Mouse (Mus musculus): ENCODE measurements at regions not wholly inside any gene's neighbourhood (a gene's known extent, or its start where the extent isn't known, plus 50 kb on each side); places are given as distances from the start of the nearest gene placed in this dataset.
A peak's percentile ranks its signal among the peaks of the same experiment; 100 is the strongest.
"Not testable (repeated sequence)": the region's sequence is repeated elsewhere in the genome, so short reads cannot be mapped to it uniquely, and the experiment has no call there.

GRCm38 (mm10) chr13:50906431-50906830 is 194.2 kb upstream of the Spin1 start:
- DNase-seq (ENCODE audit: low spot score in 2 of 2) = not testable (repeated sequence)

GRCm38 (mm10) chr13:50906910-50907309 is 193.8 kb upstream of the Spin1 start:
- DNase-seq (ENCODE audit: low spot score in 2 of 2) = no peak

GRCm38 (mm10) chr13:50912776-50913175 is 187.9 kb upstream of the Spin1 start:
- DNase-seq (ENCODE audit: low spot score in 2 of 2) = not testable (repeated sequence)

- not testable (repeated sequence) for DNase-seq (ENCODE audit: low spot score in 2 of 2)
Measured at GRCm38 (mm10) chr13:50934017-50934416, 166.7 kb upstream of the Spin1 start.

GRCm38 (mm10) chr13:50942561-50942960 is 158.1 kb upstream of the Spin1 start:
- no peak for DNase-seq (ENCODE audit: low spot score in 2 of 2)

GRCm38 (mm10) chr13:50949545-50950226 is 151.0 kb upstream of the Spin1 start:
- peak; percentile 26 to 68 for DNase-seq (ENCODE audit: low spot score in 2 of 2)

GRCm38 (mm10) chr13:50954671-50955070 is 146.0 kb upstream of the Spin1 start:
- DNase-seq (ENCODE audit: low spot score in 2 of 2) = no peak

- DNase-seq (ENCODE audit: low spot score in 2 of 2) = no peak
Measured at GRCm38 (mm10) chr13:50958051-50958883, 142.4 kb upstream of the Spin1 start.

- no peak for DNase-seq (ENCODE audit: low spot score in 2 of 2)
Measured at GRCm38 (mm10) chr13:50960909-50961308, 139.8 kb upstream of the Spin1 start.

- no peak for DNase-seq (ENCODE audit: low spot score in 2 of 2)
Measured at GRCm38 (mm10) chr13:50964070-50964469, 136.6 kb upstream of the Spin1 start.

GRCm38 (mm10) chr13:50965041-50965440 is 135.6 kb upstream of the Spin1 start:
- DNase-seq (ENCODE audit: low spot score in 2 of 2) = not testable (repeated sequence)

- no peak for DNase-seq (ENCODE audit: low spot score in 2 of 2)
Measured at GRCm38 (mm10) chr13:50965678-50966077, 135.0 kb upstream of the Spin1 start.

- no peak for DNase-seq (ENCODE audit: low spot score in 2 of 2)
Measured at GRCm38 (mm10) chr13:50966826-50967225, 133.9 kb upstream of the Spin1 start.

- no peak for DNase-seq (ENCODE audit: low spot score in 2 of 2)
Measured at GRCm38 (mm10) chr13:50973379-50973778, 127.3 kb upstream of the Spin1 start.

- peak in 1 of 2 experiments; percentile 15 for DNase-seq (ENCODE audit: low spot score in 2 of 2)
Measured at GRCm38 (mm10) chr13:50975306-50975920, 125.3 kb upstream of the Spin1 start.

GRCm38 (mm10) chr13:50982005-50982404 is 118.7 kb upstream of the Spin1 start:
- no peak for DNase-seq (ENCODE audit: low spot score in 2 of 2)

GRCm38 (mm10) chr13:50982990-50983389 is 117.7 kb upstream of the Spin1 start:
- no peak for DNase-seq (ENCODE audit: low spot score in 2 of 2)

- DNase-seq (ENCODE audit: low spot score in 2 of 2) = no peak
Measured at GRCm38 (mm10) chr13:50991726-50992432, 108.8 kb upstream of the Spin1 start.

- DNase-seq (ENCODE audit: low spot score in 2 of 2) = no peak
Measured at GRCm38 (mm10) chr13:50999738-51000137, 100.9 kb upstream of the Spin1 start.

- no peak for DNase-seq (ENCODE audit: low spot score in 2 of 2)
Measured at GRCm38 (mm10) chr13:51004827-51005226, 95.9 kb upstream of the Spin1 start.

GRCm38 (mm10) chr13:51010736-51011135 is 89.9 kb upstream of the Spin1 start:
- no peak for DNase-seq (ENCODE audit: low spot score in 2 of 2)
